Mouse (Mus musculus): ENCODE data around the gene Myh7.
"Not testable (repeated sequence)": the region's sequence is repeated elsewhere in the genome, so short reads cannot be mapped to it uniquely, and the experiment has no call there.

Myh7 gene

DNA sequence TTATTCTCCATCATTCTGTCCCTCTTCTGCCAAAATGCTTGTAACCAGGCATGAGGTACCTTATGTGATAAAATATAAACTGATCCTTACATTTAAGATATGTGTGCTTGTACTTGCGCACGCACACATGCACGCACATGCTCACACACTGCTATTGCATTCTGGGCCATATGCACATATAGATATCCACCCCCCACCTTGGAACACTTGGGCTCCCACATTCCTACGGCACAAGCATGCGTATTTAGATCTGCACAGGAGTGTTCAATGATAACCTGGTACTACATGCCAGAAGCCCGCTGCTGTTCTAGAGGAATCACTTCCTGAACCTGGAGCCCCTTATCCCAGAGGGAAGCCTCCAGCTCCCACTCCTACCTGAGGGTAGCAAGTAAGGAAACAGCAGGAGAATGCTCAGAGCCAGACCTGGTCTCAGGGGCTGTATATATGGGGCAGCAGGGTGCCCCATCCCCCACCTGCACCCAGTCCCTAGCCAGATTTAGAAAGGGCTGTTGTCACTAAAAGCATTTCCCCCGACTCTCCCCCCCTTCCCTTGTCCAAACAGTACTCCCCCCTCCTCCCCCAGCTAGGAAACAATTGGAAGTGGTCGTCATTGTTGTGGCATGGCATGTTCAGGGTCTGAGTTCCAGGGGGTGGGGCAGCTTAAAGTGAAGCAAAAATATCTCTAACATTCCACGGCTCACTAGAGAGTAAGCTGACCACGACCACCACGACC, at the start of gene Myh7:
Gene Myh7, minus strand, starts transcription at position 491 of the 733 bp plus-strand sequence.
- DNase-seq (ENCODE audit: low spot score in 2 of 2): no peak

DNA sequence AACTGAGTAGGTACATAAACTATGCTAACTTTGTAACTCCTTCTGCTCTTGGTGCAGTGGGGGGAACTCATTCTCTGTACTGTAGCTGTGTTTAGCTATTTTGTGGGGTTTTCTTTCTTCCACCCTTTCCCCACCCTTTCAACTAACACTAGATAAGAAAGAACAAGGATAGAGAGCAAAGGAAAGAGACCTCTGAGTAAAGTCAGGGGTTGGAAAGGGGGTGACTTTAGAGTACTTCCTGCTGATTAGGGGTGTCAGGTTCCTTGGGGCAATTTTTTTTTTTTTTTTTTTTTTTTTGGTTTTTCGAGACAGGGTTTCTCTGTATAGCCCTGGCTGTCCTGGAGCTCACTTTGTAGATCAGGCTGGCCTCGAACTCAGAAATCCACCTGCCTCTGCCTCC, 49.3 kb upstream of the Myh7 start:
- not testable (repeated sequence) for DNase-seq (ENCODE audit: low spot score in 2 of 2)

DNA sequence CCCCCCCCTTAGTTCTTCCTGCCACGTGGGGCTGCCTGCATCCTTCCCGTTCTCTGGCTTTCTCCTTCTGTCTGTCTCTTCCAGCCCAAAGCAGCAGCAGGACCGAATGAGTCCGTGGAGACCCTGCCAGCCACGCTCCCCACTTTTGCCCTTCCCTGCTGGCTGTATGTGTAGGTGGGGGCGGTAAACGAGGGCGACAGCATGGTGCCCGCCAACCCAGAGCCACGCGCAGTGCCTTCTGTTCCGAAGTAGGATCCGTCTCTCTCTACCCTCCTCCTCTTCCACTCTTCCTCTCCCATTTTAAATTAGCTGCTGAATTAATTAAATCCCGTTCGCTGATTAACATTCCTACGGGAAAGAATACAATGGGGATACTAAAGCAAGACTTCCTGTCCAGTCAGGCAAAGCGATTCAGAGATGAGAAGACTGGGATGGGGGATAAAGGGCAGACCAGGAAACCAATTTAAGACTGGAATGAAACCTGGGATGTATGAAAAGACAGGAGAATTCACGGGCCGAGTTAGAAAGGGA, 38.3 kb upstream of the Myh7 start:
- no peak for DNase-seq (ENCODE audit: low spot score in 2 of 2)

DNA sequence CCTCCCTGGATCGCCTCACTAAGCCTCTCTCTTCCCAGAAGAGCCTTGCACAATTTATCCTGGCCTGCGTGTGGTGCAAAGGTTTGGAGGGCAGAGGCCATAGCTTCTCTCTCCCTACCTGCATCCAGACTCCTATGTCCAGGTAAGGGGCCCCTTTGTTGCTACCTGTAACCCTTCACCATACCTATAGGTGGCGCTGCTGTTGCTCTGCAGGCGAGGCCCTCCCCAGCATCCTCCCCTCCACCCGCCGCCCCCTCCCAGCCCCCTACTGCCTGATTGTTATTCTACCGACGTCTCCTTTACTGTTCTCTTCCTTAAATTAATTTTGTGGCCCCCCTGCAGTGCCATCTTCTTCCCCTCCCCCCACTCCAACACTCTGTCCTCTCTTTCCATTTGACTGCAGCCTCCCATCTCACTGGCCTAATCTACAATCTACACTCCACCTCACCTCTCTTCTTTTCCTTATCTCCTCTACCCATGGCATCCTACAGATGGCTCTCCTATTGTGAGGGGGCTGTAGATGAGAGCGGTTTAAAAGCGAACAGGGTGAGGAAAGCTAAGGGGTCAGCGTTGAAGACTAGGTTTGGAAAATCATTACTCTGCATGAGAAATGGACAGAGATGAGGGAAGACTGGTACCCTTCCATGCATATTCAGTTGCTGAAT, 34.7 kb upstream of the Myh7 start:
- peak in 1 of 2 experiments; percentile 10 for DNase-seq (ENCODE audit: low spot score in 2 of 2)

DNA sequence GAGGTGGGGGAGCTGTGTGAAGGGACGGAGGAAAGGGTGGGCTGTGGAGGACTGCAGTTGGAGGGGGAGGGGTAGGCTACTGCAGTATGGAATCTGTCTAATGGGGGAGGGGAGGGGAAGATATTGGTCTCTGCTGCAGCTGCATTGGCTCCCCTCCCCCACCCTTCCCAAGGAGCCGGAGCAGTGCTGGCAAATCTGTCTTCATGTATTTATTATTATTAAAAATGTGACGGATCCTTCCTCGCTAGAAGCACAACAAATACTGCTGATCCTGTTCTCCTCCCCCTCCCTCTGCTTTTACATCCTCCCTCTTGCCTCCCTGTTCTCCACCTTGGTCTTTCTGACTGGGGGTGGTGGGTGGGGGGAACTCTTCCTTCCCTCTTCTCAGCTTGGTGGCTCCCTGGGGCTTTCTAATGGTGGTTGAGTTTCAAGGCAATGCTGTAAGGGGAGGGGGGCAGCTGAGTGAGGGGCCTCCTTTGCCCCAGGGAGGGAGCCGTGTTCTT, 34.0 kb upstream of the Myh7 start:
- DNase-seq (ENCODE audit: low spot score in 2 of 2): no peak

DNA sequence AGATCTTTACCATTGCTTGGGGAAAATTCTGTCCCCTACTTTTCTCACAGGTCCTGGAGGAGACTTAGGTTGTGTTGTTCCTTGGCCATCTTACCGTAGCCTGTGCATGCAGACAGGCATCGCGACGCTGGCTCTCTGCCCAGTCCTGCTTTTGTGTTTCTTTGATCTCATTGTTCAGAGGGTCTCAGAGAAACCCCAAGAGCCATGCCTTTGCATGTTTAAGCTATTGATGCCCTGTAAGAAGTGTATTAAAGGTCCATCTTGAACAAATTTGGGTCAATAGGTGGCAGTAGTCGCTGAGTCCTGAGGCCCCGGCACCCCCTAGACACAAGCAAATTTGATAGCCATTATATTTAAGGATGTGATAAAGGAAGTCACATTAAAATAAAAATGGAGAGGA, 33.2 kb upstream of the Myh7 start:
- DNase-seq (ENCODE audit: low spot score in 2 of 2): no peak

DNA sequence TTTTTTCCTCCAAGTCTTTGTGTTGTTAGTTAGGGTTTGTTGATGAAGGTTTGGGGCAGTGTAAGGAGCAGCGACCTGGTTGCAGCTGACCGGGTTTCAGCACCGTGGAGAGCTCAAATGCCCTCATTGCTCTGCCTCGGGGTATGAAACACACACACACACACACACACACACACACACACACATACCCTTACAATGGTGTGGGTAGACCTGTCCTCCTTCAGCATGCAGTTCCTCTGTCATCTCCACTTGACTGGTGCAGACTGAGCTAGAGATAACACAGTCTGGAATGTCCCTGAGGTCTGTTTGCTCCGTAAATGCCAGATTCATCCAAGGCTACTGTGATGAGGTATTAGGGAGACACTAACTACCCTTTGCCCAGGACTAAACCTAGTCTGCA, 32.8 kb upstream of the Myh7 start:
- no peak for DNase-seq (ENCODE audit: low spot score in 2 of 2)

DNA sequence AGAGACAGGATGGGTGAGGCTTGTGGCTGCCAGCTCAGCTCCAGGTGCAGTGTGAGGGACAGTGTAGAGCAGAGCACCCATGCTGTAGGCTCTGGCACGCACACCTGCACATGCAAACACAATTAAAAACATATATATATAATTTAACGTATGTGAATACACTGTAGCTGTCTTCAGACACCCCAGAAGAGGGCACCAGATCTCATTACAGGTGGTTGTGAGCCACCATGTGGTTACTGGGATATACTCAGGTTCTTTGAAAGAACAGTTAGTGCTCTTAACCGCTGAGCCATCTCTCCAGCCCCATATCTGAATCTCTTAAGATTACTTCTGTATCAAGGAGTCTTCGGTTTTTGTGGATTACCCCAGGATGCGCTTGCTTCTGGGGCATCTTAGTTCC, 31.1 kb upstream of the Myh7 start:
- no peak for DNase-seq (ENCODE audit: low spot score in 2 of 2)

DNA sequence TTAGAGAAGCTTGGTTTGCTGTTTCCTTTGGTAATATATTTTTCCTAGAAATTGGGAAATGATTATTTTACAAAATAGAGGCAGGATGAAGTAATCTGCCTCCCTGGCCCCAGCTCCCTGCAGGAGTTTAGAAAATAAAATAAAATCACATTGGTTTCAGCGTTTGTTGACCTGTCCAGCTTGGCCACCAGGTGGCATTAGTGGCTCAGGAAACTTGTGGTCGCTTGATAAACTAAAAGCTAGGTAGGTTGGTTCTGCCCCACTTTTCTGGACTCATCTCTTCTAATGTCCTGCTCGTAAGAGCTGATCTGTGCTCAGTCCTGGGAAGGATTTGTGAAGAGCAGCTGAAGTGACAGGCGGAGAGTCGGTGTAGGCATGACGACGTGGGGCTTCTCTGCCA, 29.8 kb upstream of the Myh7 start:
- DNase-seq (ENCODE audit: low spot score in 2 of 2): peak in 1 of 2 experiments; percentile 28

DNA sequence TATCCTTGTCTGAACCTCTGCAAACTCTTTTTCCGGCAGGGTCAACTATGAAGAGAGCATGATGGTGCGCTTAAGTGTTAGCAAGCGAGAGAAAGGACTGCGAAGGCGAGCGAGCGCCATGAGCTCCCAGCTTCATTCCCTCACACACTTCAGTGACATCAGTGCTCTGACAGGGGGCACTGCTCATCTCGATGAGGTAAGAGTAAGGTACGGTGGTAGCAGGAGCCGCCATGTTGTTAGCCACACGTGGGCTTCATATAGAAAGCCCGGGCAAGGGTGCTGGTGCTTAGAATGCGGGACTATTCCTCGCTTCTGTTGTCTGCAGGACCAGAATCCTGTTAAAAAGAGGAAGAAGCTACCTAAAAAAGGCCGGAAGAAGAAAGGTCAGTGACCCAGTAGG, 28.6 kb upstream of the Myh7 start:
- no peak for DNase-seq (ENCODE audit: low spot score in 2 of 2)

DNA sequence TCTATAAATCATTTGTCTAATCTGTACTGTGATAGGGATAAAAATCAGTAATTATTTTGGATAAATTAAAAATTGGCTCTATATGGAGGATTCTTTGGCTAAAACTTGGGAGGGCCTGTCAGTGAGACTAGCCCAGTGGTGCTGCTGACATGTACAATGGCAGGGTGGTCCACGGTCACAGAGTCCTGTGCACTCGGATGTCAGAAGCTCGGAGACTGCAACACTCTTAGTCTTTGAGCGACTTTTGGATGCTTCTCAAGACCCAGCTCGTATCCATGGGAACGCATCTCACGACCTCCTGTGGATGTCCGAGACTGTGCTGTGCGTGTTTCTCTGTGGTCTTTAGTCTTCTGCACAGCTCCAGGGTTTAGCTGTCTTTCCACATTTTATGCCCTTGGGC, 26.0 kb upstream of the Myh7 start:
- DNase-seq (ENCODE audit: low spot score in 2 of 2): no peak

DNA sequence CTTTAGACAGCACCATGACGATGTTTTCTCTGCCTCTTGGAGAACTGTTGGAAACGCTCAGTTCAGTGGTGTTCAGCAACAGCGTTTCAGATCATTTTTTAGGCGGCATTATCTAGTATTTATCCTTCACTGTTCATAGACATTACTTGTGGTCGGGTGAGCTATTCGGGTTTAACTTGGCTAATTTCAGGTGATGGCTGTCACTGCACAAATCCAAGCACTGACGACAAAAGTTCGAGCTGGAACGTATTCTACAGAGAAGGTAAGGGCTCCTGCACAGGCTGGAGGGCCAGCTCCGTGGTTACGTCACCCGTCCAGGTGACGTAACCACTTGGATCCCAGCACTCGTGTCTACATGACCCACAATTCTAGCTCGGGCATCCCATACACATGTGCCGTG, 22.4 kb upstream of the Myh7 start:
- no peak for DNase-seq (ENCODE audit: low spot score in 2 of 2)

DNA sequence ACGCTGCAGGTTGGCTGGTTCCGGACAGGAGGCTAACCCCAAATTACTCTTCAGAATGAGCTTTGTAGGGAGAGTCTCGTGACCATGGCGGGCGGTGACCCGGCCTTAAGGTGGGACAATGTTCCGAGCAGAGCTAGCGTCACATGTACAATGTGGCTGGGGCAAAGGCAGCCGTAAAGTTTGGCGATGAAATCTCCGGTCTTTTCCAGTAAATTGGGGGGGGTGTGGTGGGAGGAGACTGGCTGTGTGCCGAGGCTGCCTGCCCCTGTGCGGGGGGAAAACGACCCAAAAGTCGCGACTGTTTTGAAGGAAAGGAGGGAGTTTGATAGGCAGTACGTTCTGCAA, 21.3 kb upstream of the Myh7 start:
- no peak for DNase-seq (ENCODE audit: low spot score in 2 of 2)

DNA sequence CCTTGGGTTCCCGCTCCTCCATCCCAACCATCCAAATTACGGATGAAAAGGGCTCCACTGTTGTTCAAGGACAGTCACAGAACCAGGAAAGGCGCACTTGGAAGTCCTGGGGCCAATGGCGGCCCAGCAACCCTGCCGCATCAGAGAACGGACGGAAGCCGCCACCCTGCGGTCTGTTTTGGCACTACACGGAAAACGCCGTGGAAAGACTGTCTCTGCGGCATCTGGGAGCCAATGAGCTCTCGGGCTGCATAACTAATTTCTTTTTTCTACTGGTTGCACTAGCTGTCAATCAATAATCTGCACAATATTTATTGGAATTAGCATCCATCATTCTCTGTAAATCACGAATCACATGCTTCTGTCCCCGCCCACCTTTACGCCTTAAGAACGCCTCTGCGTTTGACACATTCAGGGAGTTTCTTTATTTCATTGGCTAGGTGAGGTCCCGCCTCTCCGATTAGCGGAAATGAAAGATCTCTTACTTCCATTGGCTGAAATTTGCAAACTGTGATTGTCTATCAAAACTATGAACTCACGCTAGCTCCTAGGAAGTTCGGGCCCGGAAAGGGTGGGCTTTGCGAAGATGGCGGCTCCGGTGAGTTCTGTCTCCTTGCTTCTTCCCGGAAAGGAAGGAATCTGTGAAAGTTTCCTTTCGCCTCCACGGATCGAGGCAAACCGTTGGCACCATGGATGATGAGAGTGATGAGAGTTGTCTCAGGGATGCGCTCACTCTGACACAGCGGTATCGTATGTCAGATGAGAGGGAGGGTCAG, 20.8 kb upstream of the Myh7 start, which contains the start of gene Ngdn:
Gene Ngdn, plus strand, starts transcription at position 464 of the 776 bp plus-strand sequence.
- DNase-seq (ENCODE audit: low spot score in 2 of 2): peak; percentile 94 to 96

DNA sequence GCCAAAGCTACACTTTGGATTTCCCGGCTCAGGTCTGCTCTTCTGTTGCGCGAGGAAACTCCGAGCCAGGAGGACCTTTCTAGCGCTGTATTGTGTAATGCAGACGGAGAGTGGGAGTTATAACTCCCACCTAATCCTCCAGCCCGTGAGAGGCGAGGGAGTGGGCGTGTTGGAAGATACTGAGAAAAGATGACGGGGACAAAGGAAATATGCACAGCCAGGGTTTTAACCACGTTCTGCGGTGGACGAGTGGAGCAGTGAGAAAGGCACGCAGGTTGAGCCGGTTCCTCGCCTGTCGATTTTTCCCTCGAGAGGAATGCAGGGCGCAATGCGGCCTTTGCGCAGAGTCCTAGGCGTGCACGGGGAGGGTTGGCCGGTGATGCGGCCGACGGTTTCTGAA, 20.2 kb upstream of the Myh7 start:
- peak in 1 of 2 experiments; percentile 14 for DNase-seq (ENCODE audit: low spot score in 2 of 2)

DNA sequence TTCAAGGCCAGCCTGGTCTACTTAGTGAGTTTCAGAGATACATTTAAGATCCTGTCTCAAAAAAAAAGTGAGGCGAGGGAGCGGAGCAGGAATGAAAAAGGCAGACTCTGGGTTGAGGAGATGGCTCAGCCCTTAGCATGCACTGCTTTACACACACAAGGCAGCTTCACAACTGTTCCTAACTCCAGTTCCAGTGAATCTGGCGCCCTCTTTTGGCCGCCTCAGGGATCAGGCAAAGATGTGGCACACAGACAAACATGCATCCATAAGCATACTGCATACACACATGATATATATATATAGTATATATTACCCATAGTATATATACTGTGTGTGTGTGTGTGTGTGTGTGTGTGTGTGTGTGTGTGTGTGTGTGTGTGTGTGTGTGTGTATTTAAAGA, 16.7 kb upstream of the Myh7 start:
- no peak for DNase-seq (ENCODE audit: low spot score in 2 of 2)

DNA sequence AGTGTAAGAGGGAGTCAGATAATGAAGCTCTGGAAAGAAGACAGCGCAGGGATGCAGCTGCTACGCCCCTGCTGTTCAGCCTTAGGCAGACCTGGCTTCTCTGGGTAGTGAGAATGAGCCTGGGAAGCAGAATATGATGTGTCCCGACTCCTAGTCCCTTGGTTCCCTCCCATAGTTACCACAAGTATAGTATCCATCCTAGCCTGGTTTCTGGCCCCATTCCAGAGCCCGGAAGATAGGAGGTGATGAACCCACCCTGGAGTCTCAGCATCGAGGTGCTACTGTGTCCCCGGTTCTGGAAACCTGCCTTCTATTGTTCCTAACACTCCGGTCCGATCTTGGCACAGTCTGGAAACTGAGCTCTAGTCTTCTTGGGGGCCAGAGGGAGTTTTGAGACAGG, 14.0 kb upstream of the Myh7 start:
- DNase-seq (ENCODE audit: low spot score in 2 of 2): no peak

DNA sequence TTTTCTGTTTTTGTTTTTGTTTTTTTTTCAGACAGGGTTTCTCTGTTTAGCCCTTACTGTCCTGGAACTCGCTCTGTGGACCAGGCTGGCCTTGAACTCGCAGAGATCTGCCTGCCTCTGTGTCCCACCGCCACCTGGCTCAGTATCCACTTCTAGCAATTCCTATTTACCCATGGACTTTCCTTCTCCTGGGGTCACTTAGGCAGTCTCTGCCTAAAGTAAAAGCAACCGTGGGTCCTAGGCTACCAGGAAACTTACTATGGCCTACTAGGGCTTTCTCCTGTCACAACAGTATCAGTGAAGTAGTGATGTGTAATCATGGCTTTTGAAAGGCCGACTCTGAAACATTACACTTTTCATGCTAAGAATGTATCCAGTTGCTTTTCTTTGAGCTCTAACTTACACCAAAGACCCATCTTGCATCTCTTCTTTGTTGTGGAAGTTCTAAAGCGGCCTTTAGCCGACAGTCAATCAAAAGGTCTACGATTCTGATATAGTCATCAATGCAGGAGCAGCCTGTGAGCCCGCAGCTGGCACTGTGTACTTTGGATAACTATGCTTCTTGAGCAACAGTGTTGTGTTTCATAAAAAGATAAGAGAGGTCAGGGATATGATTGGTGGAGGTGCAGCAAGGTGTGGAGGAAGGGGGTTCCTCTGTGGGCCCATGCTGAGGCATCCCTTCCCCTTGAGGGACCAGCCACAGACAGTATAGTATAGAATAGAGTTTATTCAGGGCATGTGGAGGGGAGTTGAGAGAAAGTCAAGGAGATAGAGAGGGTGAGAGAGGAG, 12.9 kb upstream of the Myh7 start:
- DNase-seq (ENCODE audit: low spot score in 2 of 2): no peak

DNA sequence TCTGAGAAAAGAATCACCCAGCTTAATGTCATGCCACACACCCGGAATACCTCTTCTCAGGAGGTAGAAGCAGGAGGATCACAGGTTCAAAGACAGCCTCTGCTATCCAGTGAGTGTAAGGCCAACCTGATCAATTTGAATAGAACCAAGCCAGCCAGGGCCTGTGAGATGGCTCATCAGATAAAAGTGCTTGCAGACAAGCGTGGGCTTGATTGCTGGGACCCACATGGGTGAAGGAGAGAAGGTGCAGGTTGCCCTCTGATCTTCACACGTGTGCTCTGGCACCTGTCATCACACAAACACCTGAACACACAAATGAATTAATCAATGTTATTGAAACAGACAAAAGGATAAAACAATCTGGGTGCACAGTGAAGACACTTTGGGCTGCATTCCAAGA, 12.1 kb upstream of the Myh7 start:
- no peak for DNase-seq (ENCODE audit: low spot score in 2 of 2)

DNA sequence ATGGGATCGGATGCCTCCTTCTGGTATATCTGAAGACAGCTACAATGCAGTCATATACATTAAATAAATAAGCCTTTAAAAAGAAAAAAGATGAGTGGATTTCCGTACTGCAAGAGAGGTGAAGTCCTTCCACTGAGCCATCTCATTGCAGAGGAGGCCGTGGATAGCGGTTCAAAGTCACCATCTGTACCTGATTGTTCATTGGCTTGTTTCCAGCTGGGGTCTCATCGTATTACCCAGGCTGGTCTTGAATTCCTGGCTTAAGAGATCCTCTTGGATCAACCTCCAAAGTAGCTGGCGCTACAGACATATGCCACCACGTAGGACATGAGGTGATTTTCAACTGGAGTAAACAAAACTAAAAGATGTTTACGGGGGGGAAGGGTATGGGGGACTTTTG, 11.5 kb upstream of the Myh7 start:
- no peak for DNase-seq (ENCODE audit: low spot score in 2 of 2)

DNA sequence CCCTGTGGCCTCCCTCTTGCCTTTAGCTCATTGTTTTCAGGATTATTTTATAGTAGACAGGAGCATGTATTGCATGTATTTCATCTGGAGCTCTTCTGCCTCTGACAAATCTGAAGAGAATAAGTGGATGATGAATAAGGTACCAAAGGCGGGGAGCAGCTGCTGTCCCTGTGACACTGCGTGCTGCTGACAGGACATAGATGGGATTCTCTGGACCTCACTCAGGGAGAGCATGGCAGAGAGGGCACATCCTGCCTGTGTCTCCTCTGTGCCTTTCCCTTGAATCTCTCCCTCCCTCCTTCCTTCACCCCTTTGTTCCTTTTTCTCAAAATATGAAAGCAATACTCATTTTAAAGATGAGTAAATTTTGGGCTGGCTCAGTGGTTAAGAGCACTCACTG, 11.1 kb upstream of the Myh7 start:
- DNase-seq (ENCODE audit: low spot score in 2 of 2): no peak

Data from spleen, postnatal 14 days (tissue).